Mouse (Mus musculus) megakaryocyte-erythroid progenitor cell, adult 5-6 weeks (primary cell): ENCODE data around the gene U2af1l4. TPM values are rescaled to one million over a fixed set of nuclear protein-coding genes. Genes with fewer than 3 reads are reported as not detected.

Experiments
- ATAC-seq: replicated peaks from 2 replicates; pipeline ENCODE4 v1.8.0; 2016; ENCODE audit warnings: mild to moderate bottlenecking, inconsistent platforms; ENCODE audit not compliant: severe bottlenecking, poor library complexity, low FRiP score, low TSS enrichment
- total RNA-seq, 2 experiments: library from RNA; stranded (forward) in 1 of 2; stranded (reverse) in 1 of 2; fragments of 200-1000, 215-1000 nt in 1 of 2; fragments of >200 nt in 1 of 2; fragmentation: Nextera tagmentation in 1 of 2; gene quantifications; 2 replicates each; pipeline ENCODE4 v1.2.3; 2014 to 2017

Gene U2af1l4
- total RNA-seq, 2 experiments from 2014 or later, result 29.4 to 79.6 TPM

GRCm38 (mm10) chr7:30602583-30602982 lies 39.5 kb downstream of the U2af1l4 start:
- ATAC-seq, result no peak

DNA sequence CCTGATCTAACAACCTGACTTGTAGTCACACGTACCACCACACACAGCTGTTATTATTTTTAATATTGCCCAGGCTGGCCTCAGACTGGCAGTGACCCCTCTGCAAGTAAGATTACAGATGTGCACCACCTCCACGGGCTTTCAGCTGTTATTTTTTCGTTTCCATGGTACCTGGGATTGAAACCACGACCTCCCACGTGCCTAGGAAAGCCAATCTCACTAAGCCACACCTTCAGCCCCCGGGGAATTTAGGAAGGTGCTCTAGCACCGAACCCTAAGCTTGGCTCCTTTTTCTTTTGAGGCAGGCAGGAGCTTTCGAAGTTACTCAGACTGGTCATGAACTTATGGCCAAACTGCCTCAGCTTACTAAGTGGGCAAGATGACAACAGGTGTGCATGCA lies 41.3 kb downstream of the U2af1l4 start:
- ATAC-seq, result no peak

DNA sequence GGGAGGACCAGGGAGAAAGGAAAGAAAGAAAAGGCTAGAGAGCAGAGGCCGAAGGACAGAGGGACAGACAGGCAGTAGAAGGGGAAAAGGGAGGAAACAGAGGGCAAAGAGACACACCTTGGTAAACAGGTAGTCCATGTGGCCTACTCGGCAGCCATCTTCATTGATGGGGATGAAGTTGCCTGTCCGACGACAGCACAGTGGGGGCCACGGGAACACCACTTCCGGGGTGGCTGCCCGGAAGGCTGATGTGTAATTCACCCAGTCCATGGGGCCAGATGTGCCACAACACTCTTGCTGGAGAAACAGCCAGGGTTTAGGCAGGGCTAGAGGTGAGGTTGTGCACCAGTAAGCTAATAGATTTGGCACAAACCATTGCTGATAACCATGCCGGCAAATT lies 41.8 kb downstream of the U2af1l4 start:
- no peak for ATAC-seq

GRCm38 (mm10) chr7:30607706-30608309 lies 44.7 kb downstream of the U2af1l4 start:
- peak; percentile 84 for ATAC-seq

DNA sequence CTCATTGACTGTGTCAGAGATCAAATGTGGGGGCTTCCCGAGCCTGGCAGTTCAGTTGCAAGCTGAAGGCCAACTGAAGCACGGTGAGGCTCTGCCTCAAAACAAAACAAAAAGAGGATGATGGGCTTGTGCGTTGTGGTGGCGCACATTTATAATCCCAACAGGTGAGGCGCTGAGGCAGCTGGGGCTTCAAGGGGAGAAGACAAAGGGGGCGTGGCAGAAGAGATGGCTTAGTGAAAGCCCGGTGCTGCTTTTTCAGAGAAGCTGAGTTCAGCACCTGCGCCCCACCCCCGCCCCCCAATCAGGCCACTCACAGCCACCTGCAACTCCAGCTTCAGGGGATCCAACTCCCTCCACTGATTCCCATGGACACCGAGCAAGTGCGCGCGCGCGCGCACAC lies 45.4 kb downstream of the U2af1l4 start:
- no peak for ATAC-seq

DNA sequence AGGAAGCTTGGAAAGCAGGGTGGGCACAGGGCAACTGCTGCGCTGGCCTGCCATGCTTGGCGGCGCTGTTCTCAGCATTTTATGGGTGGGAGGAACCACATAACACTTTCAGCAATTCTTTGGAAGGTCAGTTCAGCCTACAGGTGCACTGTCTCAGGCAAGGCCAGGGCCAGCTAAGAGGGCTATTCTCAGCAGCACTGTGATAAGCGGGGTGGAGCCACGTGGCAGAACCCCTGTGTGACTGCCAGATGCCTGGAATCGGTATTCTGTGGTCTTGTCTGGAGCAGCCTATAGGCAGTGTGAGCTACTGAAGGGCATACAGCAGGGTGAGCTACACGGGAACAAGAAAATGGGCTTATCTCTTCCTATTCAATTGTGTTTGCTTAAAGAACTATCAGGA lies 46.9 kb downstream of the U2af1l4 start:
- 0 out of 2 replicates have a peak, but pooled peaks have one; percentile 18 for ATAC-seq

DNA sequence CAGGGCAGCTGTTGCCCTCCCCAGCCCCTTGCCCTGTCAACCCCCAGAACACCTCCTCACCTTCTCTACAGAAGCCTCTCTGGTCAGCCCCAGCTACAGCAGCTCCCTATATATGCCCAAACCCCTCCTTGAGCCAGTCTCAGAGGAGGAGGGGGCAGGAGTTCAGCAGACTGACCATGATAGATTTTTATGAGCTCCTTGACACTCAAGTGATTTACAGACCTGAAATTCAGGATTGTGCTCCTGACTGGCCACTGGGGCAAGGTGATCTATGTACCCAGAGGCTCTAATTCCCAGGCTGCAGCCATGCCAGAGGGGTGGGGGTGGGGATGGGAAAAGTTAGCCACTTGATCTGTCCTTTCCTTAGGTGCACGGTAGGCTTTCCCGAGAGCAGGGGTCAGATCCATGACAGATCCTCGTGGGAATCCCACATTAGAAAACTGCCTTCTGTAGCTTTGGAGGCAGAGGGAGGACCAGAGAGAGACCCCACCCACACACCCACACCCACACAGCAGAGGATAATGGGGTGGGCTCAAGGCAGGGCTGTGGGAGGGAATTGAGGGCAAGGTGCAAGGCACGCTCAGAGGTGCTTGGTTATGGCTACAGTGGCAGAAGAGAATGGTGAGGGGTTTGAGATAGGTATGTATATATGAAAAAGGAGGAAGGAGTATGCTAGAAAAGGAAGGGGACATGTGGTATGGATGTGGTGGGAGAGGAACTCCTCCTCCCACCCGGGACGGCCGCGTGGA lies 49.7 kb downstream of the U2af1l4 start, which contains the start of gene Upk1a:
Upk1a (minus strand) TSS at position 194 of the 749 bp plus-strand sequence.
- no peak for ATAC-seq

GRCm38 (mm10) chr7:30613529-30614112 lies 50.5 kb downstream of the U2af1l4 start:
- peak; percentile 49; the same call in 1 of the 2 replicates for ATAC-seq

DNA sequence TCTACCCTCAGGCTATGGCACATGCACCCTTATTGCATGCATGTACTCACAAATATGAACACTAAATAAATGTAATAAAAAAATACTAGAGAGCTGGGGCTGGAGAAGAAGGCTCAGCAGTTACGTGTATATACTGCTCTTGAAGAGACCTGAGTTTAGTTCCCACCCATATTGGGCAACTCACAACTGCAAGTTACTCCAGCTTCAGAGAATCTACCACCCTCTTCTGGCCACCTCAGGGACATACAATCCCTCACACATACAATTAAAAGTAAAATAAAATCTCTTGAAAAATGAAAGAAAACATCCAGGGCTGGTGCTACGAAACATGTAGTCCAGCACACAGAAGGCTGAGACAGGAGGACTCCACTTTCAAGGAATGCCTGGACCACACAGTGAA lies 51.4 kb downstream of the U2af1l4 start:
- peak; percentile 61 for ATAC-seq

Other genes with a start within 250 kb of the U2af1l4 start
Only the 30 nearest of the 33 such genes appear.
- not detected in 2 replicates for gene Lrfn3, start 200.5 kb upstream of the U2af1l4 start, total RNA-seq (2014; fragmentation: Nextera tagmentation)
- gene Lrfn3, start 200.5 kb upstream of the U2af1l4 start, total RNA-seq (2017), result not detected in 2 replicates
- 19.3 TPM in 1 of 2 replicates, not detected in the other for gene Tyrobp, start 149.5 kb upstream of the U2af1l4 start, total RNA-seq (2014; fragmentation: Nextera tagmentation)
- gene Tyrobp, start 149.5 kb upstream of the U2af1l4 start, total RNA-seq (2017), result 5.1 and 26.6 TPM in 2 replicates
- 4.3 and 4.4 TPM in 2 replicates for gene Hcst, start 143.4 kb upstream of the U2af1l4 start, total RNA-seq (2014; fragmentation: Nextera tagmentation)
- gene Hcst, start 143.4 kb upstream of the U2af1l4 start, total RNA-seq (2017), result 3.3 TPM in 1 of 2 replicates, not detected in the other
- gene Nfkbid, start 141.6 kb upstream of the U2af1l4 start, total RNA-seq (2014; fragmentation: Nextera tagmentation), result 0.89 and 9.0 TPM in 2 replicates
- 0.80 and 3.1 TPM in 2 replicates for gene Nfkbid, start 141.6 kb upstream of the U2af1l4 start, total RNA-seq (2017)
- not detected in 2 replicates for gene Aplp1, start 117.8 kb upstream of the U2af1l4 start, total RNA-seq (2014; fragmentation: Nextera tagmentation)
- not detected in 2 replicates for gene Aplp1, start 117.8 kb upstream of the U2af1l4 start, total RNA-seq (2017)
- not detected in 2 replicates for gene Kirrel2, start 105.6 kb upstream of the U2af1l4 start, total RNA-seq (2014; fragmentation: Nextera tagmentation)
- not detected in 2 replicates for gene Kirrel2, start 105.6 kb upstream of the U2af1l4 start, total RNA-seq (2017)
- gene Nphs1, start 105.0 kb upstream of the U2af1l4 start, total RNA-seq (2014; fragmentation: Nextera tagmentation), result 1.7 TPM in 1 of 2 replicates, not detected in the other
- gene Nphs1, start 105.0 kb upstream of the U2af1l4 start, total RNA-seq (2017), result 1.9 TPM in 1 of 2 replicates, not detected in the other
- gene Prodh2, start 69.7 kb upstream of the U2af1l4 start, total RNA-seq (2014; fragmentation: Nextera tagmentation), result not detected in 2 replicates
- gene Prodh2, start 69.7 kb upstream of the U2af1l4 start, total RNA-seq (2017), result not detected in 2 replicates
- gene Arhgap33, start 28.2 kb upstream of the U2af1l4 start, total RNA-seq (2014; fragmentation: Nextera tagmentation), result 32.6 and 47.6 TPM in 2 replicates
- 4.6 and 15.1 TPM in 2 replicates for gene Arhgap33, start 28.2 kb upstream of the U2af1l4 start, total RNA-seq (2017)
- gene Hspb6, start 11.1 kb upstream of the U2af1l4 start, total RNA-seq (2014; fragmentation: Nextera tagmentation), result 20.8 and 25.3 TPM in 2 replicates
- 1.2 and 8.1 TPM in 2 replicates for gene Hspb6, start 11.1 kb upstream of the U2af1l4 start, total RNA-seq (2017)
- 16.2 and 17.9 TPM in 2 replicates for gene Proser3, start 11.0 kb upstream of the U2af1l4 start, total RNA-seq (2014; fragmentation: Nextera tagmentation)
- gene Proser3, start 11.0 kb upstream of the U2af1l4 start, total RNA-seq (2017), result 3.5 and 5.3 TPM in 2 replicates
- gene Lin37, start 3.5 kb upstream of the U2af1l4 start, total RNA-seq (2014; fragmentation: Nextera tagmentation), result 45.8 and 61.6 TPM in 2 replicates
- gene Lin37, start 3.5 kb upstream of the U2af1l4 start, total RNA-seq (2017), result 13.8 and 28.6 TPM in 2 replicates
- gene Gm49396, start within 50 bp of the U2af1l4 start, total RNA-seq (2014; fragmentation: Nextera tagmentation), result 5.3 and 14.0 TPM in 2 replicates
- 1.5 and 7.0 TPM in 2 replicates for gene Gm49396, start within 50 bp of the U2af1l4 start, total RNA-seq (2017)
- gene Psenen, start 326 bp downstream of the U2af1l4 start, total RNA-seq (2014; fragmentation: Nextera tagmentation), result 150 and 174 TPM in 2 replicates
- 99.1 and 117 TPM in 2 replicates for gene Psenen, start 326 bp downstream of the U2af1l4 start, total RNA-seq (2017)
- 3.7 and 11.3 TPM in 2 replicates for gene Igflr1, start 2.1 kb downstream of the U2af1l4 start, total RNA-seq (2014; fragmentation: Nextera tagmentation)
- not detected in 2 replicates for gene Igflr1, start 2.1 kb downstream of the U2af1l4 start, total RNA-seq (2017)
- 105 and 115 TPM in 2 replicates for gene Kmt2b, start 25.4 kb downstream of the U2af1l4 start, total RNA-seq (2014; fragmentation: Nextera tagmentation)
- 17.0 and 17.3 TPM in 2 replicates for gene Kmt2b, start 25.4 kb downstream of the U2af1l4 start, total RNA-seq (2017)
- not detected in 2 replicates for gene Zbtb32, start 35.6 kb downstream of the U2af1l4 start, total RNA-seq (2014; fragmentation: Nextera tagmentation)
- not detected in 2 replicates for gene Zbtb32, start 35.6 kb downstream of the U2af1l4 start, total RNA-seq (2017)
- gene Upk1a, start 49.5 kb downstream of the U2af1l4 start, total RNA-seq (2014; fragmentation: Nextera tagmentation), result 0.83 TPM in 1 of 2 replicates, not detected in the other
- gene Upk1a, start 49.5 kb downstream of the U2af1l4 start, total RNA-seq (2017), result 0.99 TPM in 1 of 2 replicates, not detected in the other
- gene Cox6b1, start 62.9 kb downstream of the U2af1l4 start, total RNA-seq (2014; fragmentation: Nextera tagmentation), result 569 and 755 TPM in 2 replicates
- gene Cox6b1, start 62.9 kb downstream of the U2af1l4 start, total RNA-seq (2017), result 427 and 665 TPM in 2 replicates
- not detected in 2 replicates for gene Etv2, start 72.6 kb downstream of the U2af1l4 start, total RNA-seq (2014; fragmentation: Nextera tagmentation)
- not detected in 2 replicates for gene Etv2, start 72.6 kb downstream of the U2af1l4 start, total RNA-seq (2017)
- gene Rbm42, start 87.0 kb downstream of the U2af1l4 start, total RNA-seq (2014; fragmentation: Nextera tagmentation), result 48.3 and 48.6 TPM in 2 replicates
- gene Rbm42, start 87.0 kb downstream of the U2af1l4 start, total RNA-seq (2017), result 29.1 and 53.0 TPM in 2 replicates
- gene Haus5, start 101.7 kb downstream of the U2af1l4 start, total RNA-seq (2014; fragmentation: Nextera tagmentation), result 32.4 and 43.6 TPM in 2 replicates
- gene Haus5, start 101.7 kb downstream of the U2af1l4 start, total RNA-seq (2017), result 17.4 and 24.7 TPM in 2 replicates
- not detected in 2 replicates for gene Pmis2, start 108.3 kb downstream of the U2af1l4 start, total RNA-seq (2014; fragmentation: Nextera tagmentation)
- gene Pmis2, start 108.3 kb downstream of the U2af1l4 start, total RNA-seq (2017), result not detected in 2 replicates
- gene 2200002J24Rik, start 135.6 kb downstream of the U2af1l4 start, total RNA-seq (2014; fragmentation: Nextera tagmentation), result not detected in 2 replicates
- not detected in 2 replicates for gene 2200002J24Rik, start 135.6 kb downstream of the U2af1l4 start, total RNA-seq (2017)
- gene Atp4a, start 148.9 kb downstream of the U2af1l4 start, total RNA-seq (2014; fragmentation: Nextera tagmentation), result 11.2 and 16.0 TPM in 2 replicates
- 1.4 and 2.9 TPM in 2 replicates for gene Atp4a, start 148.9 kb downstream of the U2af1l4 start, total RNA-seq (2017)
- 285 and 294 TPM in 2 replicates for gene Tmem147, start 166.2 kb downstream of the U2af1l4 start, total RNA-seq (2014; fragmentation: Nextera tagmentation)
- 59.7 and 85.5 TPM in 2 replicates for gene Tmem147, start 166.2 kb downstream of the U2af1l4 start, total RNA-seq (2017)
- gene Gapdhs, start 180.4 kb downstream of the U2af1l4 start, total RNA-seq (2014; fragmentation: Nextera tagmentation), result not detected in 2 replicates
- gene Gapdhs, start 180.4 kb downstream of the U2af1l4 start, total RNA-seq (2017), result not detected in 2 replicates
- gene Sbsn, start 188.2 kb downstream of the U2af1l4 start, total RNA-seq (2014; fragmentation: Nextera tagmentation), result 3.3 and 4.5 TPM in 2 replicates
- gene Sbsn, start 188.2 kb downstream of the U2af1l4 start, total RNA-seq (2017), result 2.7 and 11.6 TPM in 2 replicates
- gene Dmkn, start 200.5 kb downstream of the U2af1l4 start, total RNA-seq (2014; fragmentation: Nextera tagmentation), result not detected in 2 replicates
- gene Dmkn, start 200.5 kb downstream of the U2af1l4 start, total RNA-seq (2017), result not detected in 2 replicates
- not detected in 2 replicates for gene Krtdap, start 224.6 kb downstream of the U2af1l4 start, total RNA-seq (2014; fragmentation: Nextera tagmentation)
- gene Krtdap, start 224.6 kb downstream of the U2af1l4 start, total RNA-seq (2017), result not detected in 2 replicates